Mouse (Mus musculus) testis, adult 10 weeks (tissue): ENCODE results near the gene Dgkb. TPM values are rescaled to one million over a fixed set of nuclear protein-coding genes. Genes with fewer than 3 reads are reported as not detected.

Experiments used
- polyA plus RNA-seq: library from polyadenylated mRNA; stranded (reverse); fragments of 350-450 nt; fragmentation: Illumina TruSeq; extraction: RNeasy Lipid Tissue Mini Kit (QIAGEN cat#74804); gene quantifications from one replicate; pipeline ENCODE4 v1.2.3, GENCODE M21; 2014; ENCODE audit warnings: low read depth, low replicate concordance

Gene Dgkb
- polyA plus RNA-seq: 0.34 TPM

DNA sequence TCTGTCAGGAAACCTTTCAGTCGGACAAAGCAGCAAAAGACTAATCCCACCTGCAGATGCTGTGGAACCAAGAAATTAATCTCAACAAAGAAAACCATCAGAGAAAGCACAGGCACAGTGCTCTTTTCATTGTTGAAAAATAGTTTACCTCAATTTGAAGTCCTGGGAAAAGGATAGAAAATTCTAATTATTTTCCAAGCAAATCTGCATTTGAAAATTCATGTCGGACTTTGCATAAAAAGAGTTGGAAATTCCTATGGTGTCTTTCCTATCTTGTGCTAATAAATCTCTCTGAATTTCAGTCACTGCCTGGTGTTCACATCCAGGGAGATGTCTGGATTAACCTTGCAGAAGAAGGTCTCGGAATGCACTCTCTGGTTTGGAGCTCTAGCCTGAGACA, at the start of gene Dgkb:
Gene Dgkb, plus strand, starts transcription at position 301 of the 400 bp plus-strand sequence.

